Mouse (Mus musculus) heart, embryonic 11.5 days (tissue): ENCODE data around the gene Kat6b. TPM values are rescaled to one million over a fixed set of nuclear protein-coding genes. Genes with fewer than 3 reads are reported as not detected.

Source experiments
- ATAC-seq: fragments of 200-750 bp; cut with Nextera tagmentation; replicated peaks from 2 replicates; pipeline ENCODE4 v1.8.0; 2017; ENCODE audit warnings: moderate library complexity; ENCODE audit not compliant: insufficient number of reproducible peaks, low FRiP score, low TSS enrichment
- H3K27ac ChIP-seq: fragments of 300-500 bp; sonication (generic); 2 replicates; pipeline ENCODE4 v1.5.1; 2014; ENCODE audit warnings: mild to moderate bottlenecking, low read depth, low read length
- H3K27me3 ChIP-seq: fragments of 300-500 bp; sonication (generic); 2 replicates; pipeline ENCODE4 v1.6.1; 2014; ENCODE audit warnings: mild to moderate bottlenecking, low read length, mixed read lengths; ENCODE audit not compliant: control insufficient read depth, insufficient read depth
- H3K36me3 ChIP-seq: fragments of 300-500 bp; sonication (generic); 2 replicates; pipeline ENCODE4 v1.6.1; 2014; ENCODE audit warnings: mild to moderate bottlenecking, low read length, moderate library complexity, mixed read lengths; ENCODE audit not compliant: control insufficient read depth, insufficient read depth
- H3K4me1 ChIP-seq: fragments of 300-500 bp; sonication (generic); 2 replicates; pipeline ENCODE4 v1.6.1; 2014; ENCODE audit warnings: low read length; ENCODE audit not compliant: control insufficient read depth, insufficient read depth
- H3K4me2 ChIP-seq: fragments of 300-500 bp; sonication (generic); 2 replicates; pipeline ENCODE4 v1.6.1; 2014; ENCODE audit warnings: mild to moderate bottlenecking, moderate library complexity
- H3K4me3 ChIP-seq: fragments of 300-500 bp; sonication (generic); 2 replicates; pipeline ENCODE4 v1.5.1; 2014; ENCODE audit warnings: low read depth, low read length
- H3K9ac ChIP-seq: fragments of 300-500 bp; sonication (generic); 2 replicates; pipeline ENCODE4 v1.6.1; 2014; ENCODE audit warnings: mild to moderate bottlenecking, low read depth, low read length, moderate library complexity
- H3K9me3 ChIP-seq: fragments of 300-500 bp; sonication (generic); replicated peaks from 2 replicates; pipeline ENCODE4 v1.6.1; 2016; ENCODE audit warnings: low read length; ENCODE audit not compliant: control insufficient read depth
- WGBS: fragments of 180-500 bp; shearing (Covaris S2); extraction: QIAGEN DNeasy Blood & Tissue Kit; methylation state at CpG from one replicate; pipeline ENCODE4 v1.1.7; 2014; ENCODE audit not compliant: insufficient replicate concordance; 5-methylcytosine and 5-hydroxymethylcytosine counted together
- polyA plus RNA-seq: library from polyadenylated mRNA; unstranded; fragments of >200 nt; fragmentation: Nextera tagmentation; extraction: Ambion mirVana; gene quantifications from 2 replicates; pipeline ENCODE4 v1.2.1, GENCODE M21; 2014

The Kat6b gene
- polyA plus RNA-seq, 1 experiment from 2014 or later: 14.9 TPM

GRCm38 (mm10) chr14:21550576-21550975, 69.3 kb downstream of the Kat6b start:
- Histone ChIP-seq H3K4me2 (no peak overlapping the region), H3K27me3 (no peaks in the 10 kb centered on the region), H3K27ac (no peak overlapping the region), H3K9ac (no peak overlapping the region), H3K9me3 (no peaks in the 10 kb centered on the region), H3K4me3 (no peak overlapping the region), H3K4me1 (peaks cover 33% of the 10 kb centered on the region), H3K36me3 (no peaks in the 10 kb centered on the region)
- ATAC-seq: no peak
- WGBS: 83% methylated on average over 7 of the region's 7 CpGs

- Histone ChIP-seq H3K4me1 (peaks cover 33% of the 10 kb centered on the region), H3K4me3 (no peak overlapping the region), H3K27ac (no peak overlapping the region), H3K9me3 (no peaks in the 10 kb centered on the region), H3K27me3 (no peaks in the 10 kb centered on the region), H3K9ac (no peak overlapping the region), H3K4me2 (no peak overlapping the region), H3K36me3 (no peaks in the 10 kb centered on the region)
- ATAC-seq: no peak
- 89% methylated on average over 7 of the region's 7 CpGs for WGBS
Observed at GRCm38 (mm10) chr14:21551655-21552054, 70.4 kb downstream of the Kat6b start.

- no peak overlapping the region for H3K27ac ChIP-seq
- H3K4me2 ChIP-seq: no peak overlapping the region
- no peaks in the 10 kb centered on the region for H3K27me3 ChIP-seq
- H3K4me1 ChIP-seq: peaks cover 21% of the 10 kb centered on the region
- H3K36me3 ChIP-seq: no peaks in the 10 kb centered on the region
- H3K9ac ChIP-seq: no peak overlapping the region
- no peak for ATAC-seq
- H3K4me3 ChIP-seq: no peak overlapping the region
- H3K9me3 ChIP-seq: no peaks in the 10 kb centered on the region
- 68% methylated on average over 8 of the region's 8 CpGs for WGBS
Observed at GRCm38 (mm10) chr14:21552958-21553357, 71.7 kb downstream of the Kat6b start.

- no peak for ATAC-seq
- no peak overlapping the region for H3K4me3 ChIP-seq
- no peak overlapping the region for H3K4me2 ChIP-seq
- H3K9ac ChIP-seq: no peak overlapping the region
- WGBS: 79% methylated on average over 8 of the region's 8 CpGs
- no peaks in the 10 kb centered on the region for H3K9me3 ChIP-seq
- no peaks in the 10 kb centered on the region for H3K36me3 ChIP-seq
- H3K27ac ChIP-seq: no peak overlapping the region
- H3K4me1 ChIP-seq: peaks cover 26% of the 10 kb centered on the region
- H3K27me3 ChIP-seq: no peaks in the 10 kb centered on the region
Observed at GRCm38 (mm10) chr14:21554046-21554445, 72.8 kb downstream of the Kat6b start.

- Histone ChIP-seq H3K4me1 (peaks cover 41% of the 10 kb centered on the region), H3K36me3 (no peaks in the 10 kb centered on the region), H3K27me3 (no peaks in the 10 kb centered on the region), H3K9ac (no peak overlapping the region), H3K4me2 (no peak overlapping the region), H3K27ac (0 out of 2 replicates have a peak overlapping the region, but pooled peaks have one; percentile 35), H3K4me3 (no peak overlapping the region), H3K9me3 (no peaks in the 10 kb centered on the region)
- 48% methylated on average over 10 of the region's 10 CpGs for WGBS
- ATAC-seq: no peak
Observed at GRCm38 (mm10) chr14:21558440-21559131, 77.4 kb downstream of the Kat6b start.

- no peak for ATAC-seq
- 81% methylated on average over 7 of the region's 7 CpGs for WGBS
- Histone ChIP-seq H3K4me2 (no peak overlapping the region), H3K9me3 (no peaks in the 10 kb centered on the region), H3K27ac (no peak overlapping the region), H3K9ac (no peak overlapping the region), H3K4me3 (no peak overlapping the region), H3K4me1 (peaks cover 41% of the 10 kb centered on the region), H3K36me3 (no peaks in the 10 kb centered on the region), H3K27me3 (no peaks in the 10 kb centered on the region)
Observed at GRCm38 (mm10) chr14:21559447-21559846, 78.2 kb downstream of the Kat6b start.

- H3K27ac ChIP-seq: peak overlapping the region; percentile 25; the same call in 1 of the 2 replicates
- no peak for ATAC-seq
- no peaks in the 10 kb centered on the region for H3K36me3 ChIP-seq
- no peak overlapping the region for H3K4me2 ChIP-seq
- H3K27me3 ChIP-seq: no peaks in the 10 kb centered on the region
- 32% methylated on average over 11 of the region's 11 CpGs for WGBS
- no peaks in the 10 kb centered on the region for H3K9me3 ChIP-seq
- no peak overlapping the region for H3K9ac ChIP-seq
- peaks cover 41% of the 10 kb centered on the region for H3K4me1 ChIP-seq
- H3K4me3 ChIP-seq: no peak overlapping the region
Observed at GRCm38 (mm10) chr14:21560481-21561209, 79.4 kb downstream of the Kat6b start.

- H3K4me3 ChIP-seq: no peak overlapping the region
- no peak overlapping the region for H3K4me2 ChIP-seq
- WGBS: 55% methylated on average over 8 of the region's 8 CpGs
- no peak overlapping the region for H3K27ac ChIP-seq
- no peaks in the 10 kb centered on the region for H3K9me3 ChIP-seq
- no peaks in the 10 kb centered on the region for H3K27me3 ChIP-seq
- H3K36me3 ChIP-seq: no peaks in the 10 kb centered on the region
- H3K4me1 ChIP-seq: peaks cover 35% of the 10 kb centered on the region
- H3K9ac ChIP-seq: no peak overlapping the region
- no peak for ATAC-seq
Observed at GRCm38 (mm10) chr14:21561396-21562065, 80.3 kb downstream of the Kat6b start.
